Mouse (Mus musculus) forelimb bud, embryonic 11.5 days (tissue): ENCODE results near the gene Pml.

ENCODE experiments used
- DNase-seq: peaks from one replicate; pipeline ENCODE4 v3.0.0-alpha.2; 2012; ENCODE audit warnings: low read depth, low spot score

Pml gene

DNA sequence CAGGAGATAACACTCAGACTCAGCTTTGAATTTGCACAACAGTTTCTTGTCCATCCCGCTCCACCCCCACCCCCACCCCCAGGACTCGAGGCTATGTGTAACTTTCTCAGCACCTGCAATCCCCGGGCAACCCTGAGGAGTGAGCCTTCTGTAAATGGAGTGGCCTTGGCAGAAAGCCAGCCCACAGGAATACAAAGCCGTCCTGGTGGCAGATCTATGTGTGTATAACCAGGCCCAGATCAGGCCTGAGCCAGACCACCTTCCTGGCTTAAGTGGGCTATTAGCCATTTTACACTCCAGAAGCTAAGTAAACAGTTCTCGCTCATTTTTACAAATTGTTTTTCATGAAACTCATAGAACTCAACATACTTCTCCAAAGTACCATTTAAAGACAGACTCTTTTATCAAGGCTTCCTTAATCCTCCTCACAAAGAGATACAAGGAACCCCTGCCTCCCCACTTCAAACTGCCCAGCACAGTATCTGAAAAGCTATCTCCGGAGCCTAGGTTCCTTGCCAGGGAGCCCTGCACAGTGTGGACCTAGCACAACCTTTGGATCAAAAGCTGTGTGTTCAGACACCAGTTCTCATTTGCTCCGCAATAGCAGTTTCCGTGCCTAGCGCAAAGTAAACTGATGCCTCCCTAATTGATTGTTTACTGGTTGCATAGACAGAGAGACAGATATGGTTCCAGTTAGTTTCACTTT, 7.7 kb downstream of the Pml start:
- DNase-seq = peak; percentile 56

DNA sequence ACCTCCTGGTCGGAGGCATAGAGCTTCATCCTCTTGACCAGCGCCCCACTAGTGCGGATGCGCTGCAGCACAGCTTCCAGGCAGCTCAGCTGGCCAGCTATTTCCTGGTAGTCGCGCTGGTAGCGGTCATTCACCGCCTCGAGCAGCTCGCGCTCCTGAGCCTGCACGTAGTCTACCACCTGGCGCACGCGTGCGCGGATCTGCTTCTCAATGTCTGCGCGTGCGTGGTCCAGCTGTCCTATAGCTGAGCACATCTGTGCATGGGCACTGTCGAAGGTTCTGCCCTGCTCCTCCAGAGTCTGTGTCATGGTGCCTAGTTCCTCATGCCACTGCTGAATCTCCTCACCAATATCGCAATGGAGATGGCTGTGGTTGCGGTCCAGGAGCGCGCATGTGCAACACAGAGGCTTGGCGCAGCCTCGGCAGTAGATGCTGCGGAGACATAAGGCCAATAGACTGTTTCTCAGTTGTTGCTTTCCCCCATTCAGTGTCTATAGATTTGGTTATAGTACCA, 15.0 kb downstream of the Pml start:
- DNase-seq = no peak

DNA sequence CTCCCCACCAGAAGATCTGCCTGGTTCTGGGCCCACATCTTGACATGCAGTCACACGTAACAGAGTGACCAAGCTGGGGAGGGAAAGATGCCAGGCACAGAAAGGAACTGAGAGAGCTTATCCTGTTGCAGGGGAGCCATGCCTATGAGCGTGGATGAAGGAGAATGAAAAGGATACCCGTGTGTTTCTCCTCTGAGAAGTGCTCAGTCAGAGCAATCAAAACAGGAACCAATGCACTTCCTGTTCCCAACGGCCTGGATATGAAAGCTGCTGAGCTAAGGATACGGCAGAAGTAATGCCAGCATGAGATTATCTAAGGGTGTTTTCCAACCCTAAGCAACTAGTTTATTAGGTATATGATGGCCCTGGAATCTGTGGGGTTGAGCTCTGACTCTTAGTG, 17.2 kb downstream of the Pml start:
- no peak for DNase-seq

- DNase-seq = no peak
These were observed 17.8 kb downstream of the Pml start for GRCm38 (mm10) chr9:58231746-58232145.

DNA sequence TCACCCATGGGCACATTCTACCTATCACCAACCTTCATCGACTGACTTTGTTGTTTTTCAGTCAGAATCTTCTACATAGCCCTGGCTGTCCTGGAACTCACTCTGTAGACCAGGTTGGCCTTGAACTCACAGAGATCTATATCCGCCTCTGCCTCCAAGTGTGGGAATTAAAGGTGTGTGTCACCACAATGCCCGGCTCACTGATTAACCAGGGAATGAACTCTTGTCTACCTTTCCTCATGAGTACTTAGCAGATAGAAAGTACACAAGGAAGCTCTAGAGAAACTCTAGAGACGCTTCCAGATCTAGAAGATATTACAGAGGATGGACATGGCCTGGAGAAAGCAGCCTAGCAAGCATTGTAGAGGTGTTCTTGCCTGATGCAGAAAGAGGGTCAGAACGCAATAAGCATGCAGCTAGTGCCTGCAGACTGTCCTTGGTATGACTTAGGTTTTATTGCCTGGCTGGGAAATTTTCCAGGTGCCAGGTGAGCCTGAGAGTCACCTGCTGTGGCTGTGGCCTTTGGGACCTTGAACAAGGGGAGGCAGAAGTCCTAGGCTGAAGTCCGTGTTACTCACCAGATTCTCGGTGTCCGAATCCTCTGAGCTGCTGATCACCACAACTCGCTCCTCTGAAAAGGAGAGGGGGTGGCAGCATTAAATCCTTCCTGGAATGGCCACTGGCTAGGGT, 20.7 kb downstream of the Pml start:
- no peak for DNase-seq

GRCm38 (mm10) chr9:58225915-58226913, 23.4 kb downstream of the Pml start:
- peak; percentile 39 for DNase-seq

GRCm38 (mm10) chr9:58224356-58224755, 25.2 kb downstream of the Pml start:
- no peak for DNase-seq

DNA sequence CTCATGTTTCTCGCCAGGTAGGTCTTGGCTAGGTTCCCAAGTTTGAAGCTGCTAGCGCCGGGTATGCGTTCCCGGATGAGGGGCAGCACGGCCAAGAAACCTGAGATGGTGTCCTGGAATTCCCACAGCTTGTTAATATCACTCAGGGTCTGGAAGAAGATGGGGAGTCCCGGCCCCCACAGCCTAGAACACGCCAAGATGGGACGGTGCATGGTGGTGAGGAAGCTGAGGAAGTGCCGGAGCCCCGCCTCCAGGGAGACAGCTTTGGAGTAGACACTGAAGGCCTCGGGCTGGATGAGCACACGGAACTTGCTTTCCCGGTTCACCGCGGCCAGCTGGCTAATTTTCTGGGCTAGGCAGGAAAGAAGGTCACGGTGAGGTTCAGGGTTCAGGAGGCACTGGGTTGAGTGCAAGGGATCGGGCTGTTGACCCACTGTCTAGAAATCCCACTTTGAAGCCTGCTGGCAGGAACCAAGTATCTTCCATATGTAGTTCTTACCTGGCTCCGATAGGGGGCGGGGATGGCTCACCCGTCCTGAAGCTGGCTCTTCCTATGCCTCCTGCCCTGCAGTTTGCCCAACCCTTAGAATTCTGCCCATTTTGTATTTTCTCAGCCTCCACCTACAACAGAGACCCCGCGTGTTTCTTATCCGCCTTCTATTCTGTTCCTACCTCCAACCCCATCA, 29.2 kb downstream of the Pml start:
- DNase-seq = no peak

DNA sequence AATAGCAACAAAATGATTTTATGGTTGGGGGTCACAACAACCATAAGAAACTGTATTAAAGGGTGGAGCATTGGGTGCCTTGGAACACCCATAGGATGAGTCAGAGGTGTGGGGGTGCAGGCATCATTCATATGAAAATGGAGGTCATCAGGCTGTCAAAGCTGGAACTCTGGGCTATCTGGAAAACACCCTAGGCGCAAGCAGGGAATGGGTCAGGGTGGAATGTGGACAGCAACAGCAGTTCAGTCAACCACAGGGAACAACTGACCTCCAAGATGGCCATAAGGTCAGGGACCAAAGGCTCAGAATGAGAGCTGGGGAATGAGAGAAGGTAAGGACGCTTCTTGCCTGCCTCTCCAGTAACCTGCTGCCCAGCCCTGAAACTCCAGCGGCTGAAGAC, 31.0 kb downstream of the Pml start:
- no peak for DNase-seq

DNA sequence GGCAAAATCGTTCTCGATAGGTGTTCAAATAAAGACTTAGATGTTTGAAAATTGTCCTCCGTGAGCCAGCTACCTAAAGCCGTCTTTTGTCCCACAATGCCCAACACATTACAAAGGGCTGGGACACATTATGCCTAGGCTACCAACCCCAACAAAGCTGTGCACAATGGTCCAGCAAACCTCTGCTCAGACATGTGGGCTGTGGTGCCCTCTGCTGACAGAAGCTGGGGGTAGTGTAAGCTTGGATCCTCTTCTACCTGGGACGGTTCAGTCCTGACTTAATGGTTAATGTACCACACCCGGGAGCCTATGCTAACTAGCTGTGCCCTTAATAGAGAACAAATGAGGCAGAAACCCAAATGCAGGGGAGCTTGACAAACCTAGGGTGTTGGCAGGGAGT, 33.2 kb downstream of the Pml start:
- DNase-seq = no peak

GRCm38 (mm10) chr9:58214519-58215180, 34.9 kb downstream of the Pml start:
- no peak for DNase-seq

DNA sequence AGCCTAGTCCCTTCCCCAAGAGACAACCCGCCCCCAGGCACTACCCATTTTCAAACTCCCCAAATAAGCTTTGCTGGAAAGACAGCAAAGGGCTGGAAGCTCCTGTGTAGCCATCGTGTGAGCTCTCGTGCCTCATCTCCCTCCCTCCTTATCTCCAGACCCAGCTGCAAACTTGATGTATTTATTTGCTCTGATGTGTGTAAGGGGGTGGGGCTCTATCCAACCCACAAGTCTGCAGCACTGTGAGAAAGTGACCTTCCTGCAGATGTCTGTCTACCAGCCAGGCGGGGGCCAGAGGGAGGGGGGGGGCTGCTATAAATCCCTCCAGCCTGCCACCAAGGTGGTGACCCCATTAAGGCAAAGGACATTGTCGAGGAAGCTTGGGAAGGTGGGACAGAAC, 35.7 kb downstream of the Pml start:
- DNase-seq = no peak

- DNase-seq = no peak
These were observed 36.2 kb downstream of the Pml start for GRCm38 (mm10) chr9:58213377-58213776.

- no peak for DNase-seq
These were observed 39.3 kb downstream of the Pml start for GRCm38 (mm10) chr9:58210304-58210627.

DNA sequence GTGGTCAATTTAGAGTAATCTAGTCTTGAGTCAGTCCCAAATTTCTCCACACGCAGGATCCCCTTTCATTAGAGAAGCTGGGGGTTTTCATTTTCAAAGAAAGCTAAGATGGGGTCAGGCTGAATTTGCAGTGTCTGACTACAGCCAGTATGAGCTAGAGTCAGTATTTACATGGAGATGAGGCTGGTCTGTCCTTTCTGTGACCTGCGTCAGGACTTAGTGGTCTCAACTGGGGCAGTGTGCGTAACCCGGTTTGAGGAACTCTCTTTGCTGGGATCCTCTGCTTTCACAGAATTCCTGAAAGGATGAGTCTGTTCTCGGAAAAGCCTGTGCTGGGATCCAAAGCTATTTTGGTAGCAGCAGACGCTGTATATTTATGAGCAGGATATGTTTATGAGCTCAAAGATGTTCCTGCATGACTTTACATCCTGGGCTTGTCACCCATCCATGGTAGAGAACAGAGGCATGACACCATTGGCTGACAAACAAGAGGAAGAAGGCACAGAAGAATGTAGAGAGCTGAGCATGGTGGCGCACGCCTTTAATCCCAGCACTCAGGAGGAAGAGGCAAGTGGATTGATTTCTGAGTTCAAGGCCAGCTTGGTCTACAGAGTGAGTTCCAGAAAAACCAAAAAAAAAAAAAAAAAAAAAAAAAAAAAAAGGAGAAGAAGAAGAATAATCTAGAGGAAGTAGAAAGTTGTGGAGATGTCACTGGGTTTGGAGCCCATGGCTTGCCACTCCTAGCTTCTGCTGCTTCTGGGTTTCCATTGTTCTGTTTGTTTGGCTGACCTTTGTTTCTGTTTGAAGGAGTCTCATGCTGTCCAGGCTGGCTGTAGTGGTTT, 39.9 kb downstream of the Pml start:
- no peak for DNase-seq

DNA sequence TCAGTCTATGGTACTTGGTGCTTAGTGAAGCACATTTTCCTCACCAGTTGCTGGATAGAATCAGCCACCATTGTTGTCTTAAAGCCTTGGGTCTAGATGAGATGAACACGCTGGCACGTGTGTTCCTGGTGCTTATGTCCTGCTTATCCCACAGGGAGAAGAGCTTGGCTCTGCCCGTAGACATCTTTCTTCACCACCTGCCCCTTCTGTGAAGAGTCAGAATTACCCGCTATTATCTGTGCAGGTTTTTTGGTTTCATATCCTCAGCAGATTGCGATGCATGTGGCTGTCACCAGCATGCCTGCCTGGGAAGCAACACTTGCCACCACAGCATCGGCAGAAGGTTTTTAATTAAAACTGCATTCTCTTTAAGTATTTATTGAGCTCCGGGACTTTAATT, 43.6 kb downstream of the Pml start:
- no peak for DNase-seq

DNA sequence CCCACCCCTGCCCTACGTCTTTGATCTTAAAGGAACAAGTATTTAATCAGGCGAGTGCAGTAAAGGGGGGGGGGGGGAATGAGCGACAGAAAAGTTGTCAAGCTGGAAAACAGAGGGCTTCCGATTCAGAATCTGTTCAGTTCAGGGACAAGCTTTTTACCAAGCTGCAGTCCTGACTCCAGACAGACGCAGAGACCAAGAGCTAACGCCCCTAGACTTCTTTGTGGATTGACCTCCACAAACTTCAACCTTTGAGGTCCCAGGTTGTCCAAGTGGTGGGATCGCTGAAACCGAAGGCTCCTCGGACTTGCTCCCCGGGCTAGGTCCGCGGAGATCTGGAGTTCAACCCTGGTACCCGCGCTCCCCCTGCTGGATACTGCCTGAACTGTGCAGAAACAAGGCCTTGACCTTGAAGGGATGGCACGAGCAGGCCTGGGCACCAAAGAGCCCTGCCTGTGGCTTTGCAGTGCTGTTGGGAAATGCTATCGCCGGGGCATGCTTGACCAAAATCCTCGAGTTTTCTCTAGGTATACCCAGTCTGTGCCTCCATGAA, 45.1 kb downstream of the Pml start:
- DNase-seq = peak; percentile 91

DNA sequence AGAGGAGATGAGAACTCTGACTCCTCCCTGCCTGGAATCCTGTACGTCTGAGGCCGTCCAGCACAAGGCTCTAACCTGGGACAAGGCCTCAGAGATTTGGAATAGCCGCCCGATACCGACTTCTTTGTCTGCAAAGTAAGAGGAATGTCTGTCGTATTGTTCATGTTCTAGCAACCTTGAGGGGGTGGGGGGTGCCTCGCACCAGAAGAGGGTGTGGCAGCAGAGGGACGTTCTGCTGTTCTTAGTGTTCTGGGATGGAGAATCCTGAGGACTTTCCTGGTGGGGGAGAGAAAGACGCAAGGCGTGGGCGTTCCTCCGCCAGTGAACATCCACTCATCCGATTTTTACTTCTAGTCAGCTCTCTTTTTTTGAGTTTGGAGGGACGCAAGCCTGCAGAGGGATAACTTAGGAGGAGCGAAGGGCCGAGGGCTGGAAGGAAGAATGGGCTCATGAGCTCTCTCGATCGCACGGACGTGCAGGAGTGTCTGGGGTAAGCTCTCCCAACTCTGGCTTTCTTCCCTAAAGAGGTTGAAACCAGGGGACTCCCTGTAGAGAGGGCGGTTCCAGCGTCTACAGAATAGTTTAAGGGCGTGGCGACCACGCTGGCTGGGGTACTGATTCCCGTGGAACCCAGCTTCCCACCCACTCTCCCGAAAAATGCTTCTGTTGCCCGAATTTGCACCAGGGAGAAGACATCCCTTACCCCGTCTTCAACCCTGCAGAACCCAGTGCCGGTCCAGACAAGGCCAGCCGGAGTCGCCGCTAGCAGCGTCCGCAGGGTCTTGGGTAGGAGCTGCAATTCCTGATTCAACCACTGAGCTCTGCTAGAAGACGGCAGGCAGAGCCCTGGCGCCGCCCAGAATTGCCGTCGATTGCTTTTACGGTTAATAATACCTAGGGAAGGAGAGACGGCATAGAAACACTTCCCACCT, 45.8 kb downstream of the Pml start, which contains the start of the genes Islr and Islr2:
Islr (minus strand) TSS at position 791 of the 932 bp plus-strand sequence.
Islr2 (minus strand) TSS at position 804 of the 932 bp plus-strand sequence.
- peak; percentile 82 for DNase-seq
